Mouse (Mus musculus) cerebellum, adult 18-20 months (tissue): ENCODE data around the gene Zfp579.
A peak's percentile ranks its signal among the peaks of the same experiment; 100 is the strongest.
"Not testable (repeated sequence)": the region's sequence is repeated elsewhere in the genome, so short reads cannot be mapped to it uniquely, and the experiment has no call there.

ENCODE experiments used
- DNase-seq, 2 experiments: peaks; one replicate each; pipeline ENCODE4 v3.0.0; 2021

Gene Zfp579

DNA sequence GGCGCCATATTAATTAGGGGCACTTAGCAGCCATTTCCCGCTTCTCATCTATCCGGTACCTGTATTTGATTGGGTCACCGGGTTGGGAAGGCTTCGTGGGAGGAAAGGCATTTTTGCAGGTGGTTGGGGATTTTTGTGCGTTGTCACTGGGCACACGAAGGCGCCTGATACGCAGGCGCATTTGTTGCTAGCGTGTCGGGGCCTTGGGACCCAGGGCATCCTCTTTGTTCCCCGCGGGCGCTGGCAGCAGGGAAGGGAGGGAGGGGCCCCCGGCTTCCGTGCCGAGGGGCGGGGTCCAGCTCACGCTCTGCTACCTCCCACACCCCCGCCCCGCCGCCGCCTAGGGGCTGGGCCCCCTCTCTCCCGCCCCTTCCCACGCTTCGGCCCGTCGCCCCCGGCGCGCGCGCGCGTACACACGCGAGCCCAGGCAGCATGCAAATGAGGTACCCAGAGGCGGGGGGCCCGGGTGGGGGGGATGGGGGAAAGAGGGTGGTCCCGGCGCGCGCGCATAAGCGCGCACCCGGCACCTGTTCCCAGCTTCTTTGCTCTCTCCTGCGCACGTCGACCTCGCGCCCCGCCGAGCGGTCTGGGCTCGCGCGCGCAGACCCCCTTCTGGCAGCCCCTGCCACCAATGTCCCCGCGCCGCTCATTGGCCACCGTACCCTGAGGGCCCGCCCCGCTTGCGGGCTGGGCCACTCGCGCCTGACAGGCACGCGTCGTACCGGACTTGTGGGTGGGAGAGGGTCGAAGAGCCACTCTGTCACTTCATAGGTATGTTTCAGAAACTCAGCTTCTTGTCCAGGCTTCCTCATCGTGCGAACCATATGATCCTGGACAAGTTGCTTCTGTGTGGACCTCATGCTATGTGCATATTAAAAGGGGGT lies 19.4 kb upstream of the Zfp579 start, which contains the start of gene Gm44973:
Gm44973 (plus strand) TSS at position 379 of the 884 bp plus-strand sequence.
- DNase-seq, result peak; percentile 88 to 90

GRCm38 (mm10) chr7:5014251-5015117 lies 18.5 kb upstream of the Zfp579 start, which contains the start of the genes Zfp524 and Fiz1:
Zfp524 (plus strand) TSS chr7:5014415.
Fiz1 (minus strand) TSS chr7:5014697.
- DNase-seq, result peak; percentile 95 to 96

GRCm38 (mm10) chr7:5012681-5013513 lies 16.9 kb upstream of the Zfp579 start:
- DNase-seq, result no peak

GRCm38 (mm10) chr7:5008229-5008628 lies 12.3 kb upstream of the Zfp579 start:
- no peak for DNase-seq

DNA sequence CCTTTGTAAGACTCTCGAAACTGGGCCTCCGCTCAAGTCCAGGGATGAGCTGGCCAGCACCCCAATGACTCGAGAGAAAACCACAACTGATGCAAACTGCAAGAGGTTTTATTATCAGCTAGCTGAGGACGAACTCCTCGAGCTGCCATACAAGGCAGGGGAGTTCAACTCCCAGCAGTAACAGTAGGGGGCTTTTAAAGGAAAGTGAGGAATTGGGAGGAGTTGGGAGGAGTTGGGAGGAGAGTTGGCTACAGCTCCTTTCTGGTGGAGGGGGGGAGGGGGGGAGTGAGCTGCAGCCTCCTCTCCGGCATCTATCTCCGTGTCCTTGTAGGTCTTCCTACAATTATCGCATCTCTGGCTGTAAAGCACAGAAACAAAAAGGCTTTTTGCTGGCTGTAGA lies 6.9 kb upstream of the Zfp579 start:
- DNase-seq, result not testable (repeated sequence)

GRCm38 (mm10) chr7:4999876-5000275 lies 3.9 kb upstream of the Zfp579 start:
- DNase-seq, result no peak

- no peak for DNase-seq
Measured at GRCm38 (mm10) chr7:4996934-4997333, 976 bp upstream of the Zfp579 start.

GRCm38 (mm10) chr7:4995268-4996002 lies 523 bp downstream of the Zfp579 start:
- no peak for DNase-seq

DNA sequence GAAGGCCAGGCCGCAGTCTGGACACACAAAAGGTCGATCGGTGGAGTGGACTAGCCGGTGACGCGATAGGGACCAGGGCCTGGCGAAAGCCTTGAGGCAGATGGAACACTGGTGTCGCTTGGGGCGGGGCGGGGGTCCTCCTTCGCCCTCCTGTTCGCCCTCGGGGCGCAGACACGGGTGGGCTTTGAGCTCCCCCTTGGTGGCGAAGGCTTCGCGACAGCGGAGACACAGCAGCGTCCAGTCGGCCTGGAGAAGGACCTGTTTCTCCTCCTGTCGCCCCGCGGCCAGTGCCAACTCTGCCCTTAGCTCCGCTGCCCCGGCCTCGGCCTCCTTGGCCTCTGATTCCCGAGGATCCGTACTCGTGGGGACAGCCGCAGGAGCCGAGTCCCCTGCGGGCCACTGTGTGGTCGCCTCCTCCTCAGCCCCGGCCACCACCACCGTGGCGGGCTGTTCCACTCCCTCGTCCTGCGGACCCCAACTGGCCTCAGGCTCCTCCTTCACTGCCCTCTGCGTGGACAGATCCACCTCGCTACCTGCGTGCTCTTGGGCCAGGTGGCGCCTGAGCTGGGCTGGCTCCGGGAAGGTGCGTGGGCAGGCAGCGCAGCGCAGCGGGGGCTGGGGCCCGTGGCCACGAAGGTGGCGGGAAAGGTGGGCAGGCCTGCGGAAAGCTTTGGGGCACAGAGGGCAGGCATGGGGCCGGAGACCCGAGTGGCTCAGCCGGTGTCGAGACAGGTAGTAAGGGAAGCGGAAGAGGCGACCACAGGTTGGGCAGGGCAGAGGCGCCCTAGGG lies 1.8 kb downstream of the Zfp579 start:
- peak; percentile 47 to 55 for DNase-seq

DNA sequence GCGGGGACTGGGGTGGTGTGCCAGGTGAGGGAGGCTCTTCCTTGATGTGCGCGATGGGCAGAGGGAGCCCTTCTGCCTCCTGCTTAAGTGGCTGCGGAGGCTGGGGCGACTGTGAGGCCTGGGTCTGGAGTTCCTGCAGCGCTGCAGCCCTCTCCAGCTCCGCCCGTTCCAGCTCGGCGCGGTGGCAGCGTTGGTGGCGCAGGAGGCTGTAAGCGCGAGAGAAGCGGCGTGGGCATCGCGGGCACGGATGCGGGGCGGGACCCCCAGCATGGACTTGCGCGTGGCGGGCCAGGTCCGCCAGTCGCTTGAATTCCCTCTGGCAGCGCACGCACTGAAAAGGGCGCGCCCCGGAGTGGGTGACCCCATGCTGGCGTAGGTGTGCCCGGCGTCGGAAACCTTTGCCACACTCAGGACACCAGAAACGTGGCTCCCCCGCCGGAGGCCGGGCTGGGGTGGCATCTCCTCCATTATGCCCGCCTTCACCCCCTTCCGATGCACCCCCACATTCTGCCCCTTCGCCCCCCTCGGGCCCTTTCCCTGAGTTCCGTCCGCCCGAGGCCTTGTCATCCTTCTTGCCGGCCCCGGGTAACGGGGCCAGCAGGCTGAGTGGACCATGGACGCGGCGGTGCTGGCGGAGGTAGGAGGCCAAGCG lies 2.5 kb downstream of the Zfp579 start:
- DNase-seq, result peak; percentile 25 to 33

- DNase-seq, result no peak
Measured at GRCm38 (mm10) chr7:4988250-4988649, 7.7 kb downstream of the Zfp579 start.

DNA sequence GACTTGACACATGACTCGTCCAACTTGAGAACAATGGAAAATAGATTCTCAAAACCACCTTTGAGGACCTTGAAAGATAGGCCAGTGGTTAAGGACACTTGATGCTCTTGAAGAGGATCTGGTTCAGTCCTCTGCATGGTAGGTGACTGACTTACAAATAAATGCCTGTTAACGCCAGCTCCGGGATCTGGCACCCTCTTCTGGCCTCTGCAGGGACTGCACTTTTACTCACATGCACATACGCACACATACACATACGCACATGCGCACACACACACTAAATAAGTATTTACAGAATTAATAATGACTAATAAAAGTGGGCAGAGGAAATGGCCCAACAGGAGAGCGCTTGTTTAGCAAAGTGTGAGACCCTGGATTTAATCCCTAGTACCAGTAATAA lies 19.1 kb downstream of the Zfp579 start:
- DNase-seq, result no peak

GRCm38 (mm10) chr7:4975455-4975854 lies 20.5 kb downstream of the Zfp579 start:
- DNase-seq, result no peak

- no peak for DNase-seq
Measured at GRCm38 (mm10) chr7:4972321-4973047, 23.5 kb downstream of the Zfp579 start.

DNA sequence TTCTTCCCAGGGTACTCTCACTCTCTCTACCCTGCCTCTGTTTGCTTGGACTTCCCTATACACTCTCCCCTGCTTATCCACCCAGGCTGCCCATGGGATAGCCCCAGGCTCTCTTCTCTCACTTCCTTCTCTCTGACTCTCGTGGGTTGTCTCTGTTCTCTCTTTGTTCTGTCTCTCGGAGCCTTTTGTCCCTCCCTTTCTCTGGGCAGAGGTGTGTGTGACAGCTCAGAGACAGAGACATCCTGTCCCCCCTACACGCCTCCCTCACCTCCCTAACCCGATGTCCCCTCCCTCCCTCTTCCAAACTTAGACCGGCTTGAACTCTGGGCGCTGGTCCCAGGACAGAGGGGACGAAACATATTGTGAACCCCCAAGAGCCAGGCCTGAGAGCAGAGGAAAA lies 24.2 kb downstream of the Zfp579 start:
- no peak for DNase-seq

DNA sequence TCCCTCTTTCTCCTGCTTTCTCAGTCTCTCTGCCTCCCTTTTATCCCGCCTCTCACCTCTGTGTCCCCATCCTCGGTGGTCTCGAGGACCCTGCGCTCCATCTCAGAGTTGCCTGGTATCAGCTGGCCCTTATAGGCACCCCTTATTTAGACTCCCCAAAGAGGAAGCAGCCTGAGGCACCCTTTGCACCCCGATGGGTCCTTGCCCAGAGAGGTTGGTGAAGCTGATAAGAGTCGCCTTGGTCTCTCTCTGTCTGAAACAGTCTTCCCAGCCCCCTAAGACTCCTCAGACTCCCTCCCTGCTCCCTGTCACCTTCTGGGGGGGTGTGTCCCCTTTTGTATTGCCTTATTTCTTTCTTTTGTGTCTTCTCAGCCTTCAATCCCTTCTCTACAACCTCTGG lies 24.9 kb downstream of the Zfp579 start, which contains the start of gene Sbk3:
Sbk3 (minus strand) TSS at position 101 of the 400 bp plus-strand sequence.
- no peak for DNase-seq

- no peak for DNase-seq
Measured at GRCm38 (mm10) chr7:4964988-4965387, 31.0 kb downstream of the Zfp579 start.

DNA sequence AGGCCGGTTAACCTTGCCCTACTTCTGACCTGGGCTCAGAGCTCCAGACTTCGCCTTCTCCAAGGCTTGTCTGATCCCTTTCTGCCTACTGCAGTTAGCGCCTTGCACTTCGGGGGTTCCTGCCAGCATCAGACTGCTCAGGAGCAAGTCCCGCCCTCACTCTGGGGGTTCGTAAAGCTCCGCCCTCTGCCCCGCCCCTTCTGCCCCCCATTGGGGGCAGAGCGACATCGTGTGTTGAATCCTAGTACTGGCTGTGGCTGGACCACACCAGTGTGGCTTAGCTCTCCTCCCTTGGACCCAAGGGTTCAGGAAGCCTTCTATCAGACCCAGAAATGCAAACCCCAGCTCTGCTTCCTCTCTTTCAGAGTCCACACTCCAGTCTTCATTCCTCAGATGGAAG lies 31.7 kb downstream of the Zfp579 start, which contains the start of gene Sbk2:
Sbk2 (minus strand) TSS at position 135 of the 400 bp plus-strand sequence.
- peak; percentile 31 to 40 for DNase-seq

- no peak for DNase-seq
Measured at GRCm38 (mm10) chr7:4963527-4963926, 32.4 kb downstream of the Zfp579 start.
